Comparison of ENCODE assay signal across 8 mouse cellular contexts in the genomic region with DNA sequence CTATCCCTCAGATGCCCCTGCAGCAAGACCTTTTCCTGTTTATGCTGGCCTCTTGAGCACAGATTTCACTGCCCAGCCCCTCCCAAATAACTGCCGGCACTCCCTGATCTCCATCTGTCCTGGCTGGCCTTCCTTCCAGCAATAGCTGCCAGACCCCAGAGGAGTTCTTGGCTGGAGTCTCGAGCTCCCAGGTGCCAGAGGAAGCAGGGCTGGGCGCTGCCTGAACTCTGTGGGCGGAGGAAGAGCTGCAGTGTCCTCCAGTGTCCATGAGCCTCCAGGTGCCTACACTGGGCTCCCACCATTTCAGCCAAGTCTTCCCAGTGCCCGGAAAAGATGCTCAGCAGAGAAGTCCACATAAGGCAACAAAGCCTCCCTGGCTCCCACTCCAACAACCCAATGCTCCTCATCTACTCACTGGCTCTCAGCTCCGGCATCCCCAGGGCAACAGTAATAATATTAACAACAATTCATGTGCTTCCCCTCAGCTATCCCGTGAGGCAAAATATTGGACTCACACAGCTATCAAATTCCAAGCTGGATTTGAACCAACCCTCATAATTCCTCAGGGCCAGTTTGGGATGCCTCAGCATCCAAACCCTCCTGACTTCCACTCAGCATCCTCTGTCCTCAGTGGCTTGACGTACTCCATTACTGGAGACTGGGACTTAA. TPM values are rescaled to one million over a fixed set of nuclear protein-coding genes. Genes with fewer than 3 reads are reported as not detected.
DNase-seq lines count a peak whose midpoint lies in the region; ATAC-seq and TF ChIP-seq lines count a peak whose summit lies in the region.

No protein-coding gene starts in this region.

- H3K4me3 ChIP-seq in intestine, embryonic 15.5 days (replicated peaks): no peak overlapping the region
- no peak overlapping the region for H3K4me3 ChIP-seq in intestine, postnatal 0 days (ENCODE audit: low read depth, low read length)
- H3K4me3 ChIP-seq in cerebellum, adult 2 months (replicated peaks; ENCODE audit: insufficient read depth, low read depth, low read length): no peak overlapping the region
- no peak overlapping the region for H3K4me3 ChIP-seq in lung, adult 2 months (replicated peaks; ENCODE audit: extremely low read depth, low read depth, low read length)

- H3K27ac ChIP-seq in intestine, embryonic 15.5 days: no peak overlapping the region
- H3K27ac ChIP-seq in intestine, postnatal 0 days (ENCODE audit: low read depth, low read length): no peak overlapping the region
- H3K27ac ChIP-seq in cerebellum, adult 2 months (ENCODE audit: insufficient read depth, low read length): peak overlapping the region; percentile 100

- TF ChIP-seq POLR2A in cerebellum, adult 2 months (IDR thresholded peaks at IDR 0.05; ENCODE audit: borderline replicate concordance, insufficient read depth, low read length): peak; percentile 35; the same call in 1 of the 2 replicates
- TF ChIP-seq POLR2A in lung, adult 2 months (IDR thresholded peaks at IDR 0.05; ENCODE audit: borderline replicate concordance, extremely low read depth, low read depth, low read length): no peak

- H3K4me1 ChIP-seq in intestine, embryonic 15.5 days (replicated peaks): peaks cover 5% of the 10 kb centered on the region; the same call in 1 of the 2 replicates
- H3K4me1 ChIP-seq in intestine, postnatal 0 days (replicated peaks; ENCODE audit: control insufficient read depth, insufficient read depth, low read length): no peaks in the 10 kb centered on the region
- H3K4me1 ChIP-seq in cerebellum, adult 2 months (ENCODE audit: control insufficient read depth, insufficient read depth, low read length): peaks cover 53% of the 10 kb centered on the region
- H3K4me1 ChIP-seq in lung, adult 2 months (ENCODE audit: control insufficient read depth, insufficient read depth, low read length): peaks cover 25% of the 10 kb centered on the region

- ATAC-seq in intestine, embryonic 15.5 days: peak; percentile 55
- no peak for ATAC-seq in intestine, postnatal 0 days
- ATAC-seq in inflammation-experienced regulatory T-cells, adult 6 months: no peak

- peak; percentile 98 to 99 for DNase-seq in cerebellum, adult 2 months
- DNase-seq in heart, adult 9 months (ENCODE audit: low spot score in 2 of 2): peak; percentile 92 to 93
- peak; percentile 70 for DNase-seq in lung, adult 2 months
- DNase-seq in embryo, embryonic 10.5 days (ENCODE audit: low spot score): no peak
- no peak for DNase-seq in layer of hippocampus, postnatal 25 days (ENCODE audit: extremely low spot score in 1 of 2, low spot score in 1 of 2)

- no peaks in the 10 kb centered on the region for H3K9me3 ChIP-seq in intestine, embryonic 15.5 days
- no peaks in the 10 kb centered on the region for H3K9me3 ChIP-seq in intestine, postnatal 0 days (ENCODE audit: control insufficient read depth)

- no peaks in the 10 kb centered on the region for H3K36me3 ChIP-seq in intestine, embryonic 15.5 days
- H3K36me3 ChIP-seq in intestine, postnatal 0 days (ENCODE audit: control insufficient read depth, insufficient read depth): peaks cover 4% of the 10 kb centered on the region; the same call in 1 of the 2 replicates

- no peak for TF ChIP-seq CTCF in intestine, postnatal 0 days (IDR thresholded peaks at IDR 0.05; ENCODE audit: low read depth)
- TF ChIP-seq CTCF in cerebellum, adult 2 months (IDR thresholded peaks at IDR 0.05; ENCODE audit: borderline replicate concordance, insufficient read depth, low read depth, low read length): no peak
- peak; percentile 7; the same call in 1 of the 2 replicates for TF ChIP-seq CTCF in lung, adult 2 months (IDR thresholded peaks at IDR 0.05; ENCODE audit: insufficient read depth, low read length)

- WGBS in intestine, embryonic 15.5 days: 53% methylated on average over 8 of the region's 8 CpGs
- WGBS in intestine, postnatal 0 days: 39% methylated on average over 8 of the region's 8 CpGs
- WGBS in cerebellum, adult 2 months: 4% methylated on average over 8 of the region's 8 CpGs
- 23% methylated on average over 8 of the region's 8 CpGs for whole genome bisulfite sequencing in lung, adult 2 months

- H3K4me2 ChIP-seq in intestine, embryonic 15.5 days (replicated peaks): no peak overlapping the region
- H3K4me2 ChIP-seq in intestine, postnatal 0 days (replicated peaks; ENCODE audit: low read depth): no peak overlapping the region

- H3K9ac ChIP-seq in intestine, embryonic 15.5 days: no peak overlapping the region
- H3K9ac ChIP-seq in intestine, postnatal 0 days (ENCODE audit: low read depth, low read length): no peak overlapping the region

- H3K27me3 ChIP-seq in intestine, embryonic 15.5 days (replicated peaks): no peaks in the 10 kb centered on the region
- H3K27me3 ChIP-seq in intestine, postnatal 0 days (replicated peaks; ENCODE audit: control insufficient read depth, insufficient read depth, low read length): no peaks in the 10 kb centered on the region
- no peaks in the 10 kb centered on the region for H3K27me3 ChIP-seq in cerebellum, adult 2 months (ENCODE audit: control insufficient read depth, insufficient read depth, low read length)

RNA-seq across cellular contexts. Expression of gene Il20rb, which starts 15.5 kb away (rescaled TPM):
- 1.3 and 1.4 TPM in 2 replicates for polyA plus RNA-seq in intestine, embryonic 15.5 days (2015; fragmentation: Nextera tagmentation; extraction: Ambion mirVana)
- polyA plus RNA-seq in intestine, postnatal 0 days (2015; fragmentation: Nextera tagmentation; extraction: Ambion mirVana): 1.2 and 1.8 TPM in 2 replicates
- polyA plus RNA-seq in cerebellum, adult 2 months (2012; rRNA removed): 76.5 and 79.5 TPM in 2 replicates
- polyA plus RNA-seq in lung, adult 2 months (2012; rRNA removed): 2.7 and 5.9 TPM in 2 replicates
- 1 to 10 TPM; 1.3 to 2.6 (median 1.8) TPM for polyA plus RNA-seq in inflammation-experienced regulatory T-cells, adult 6 months (2017; shearing (Covaris generic))
- 1 to 10 TPM; 3.8 to 4.1 TPM for total RNA-seq in layer of hippocampus, postnatal 25 days (2021)

Comparison
In these comparisons a context has a peak if more than half of its experiments do, and no peak if none do; other contexts are left out.
1. DNase-seq: peak in cerebellum, adult 2 months (2 of 2), heart, adult 9 months (2 of 2) and lung, adult 2 months (single experiment); none in embryo, embryonic 10.5 days (single experiment) and layer of hippocampus, postnatal 25 days (0 of 2).
2. RNA of gene Il20rb, which starts 15.5 kb away (polyA plus RNA-seq): 76.5 to 79.5 TPM in cerebellum, adult 2 months; 2.7 to 5.9 TPM in lung, adult 2 months, 1.3 to 2.6 TPM in inflammation-experienced regulatory T-cells, adult 6 months, 1.3 to 1.4 TPM in intestine, embryonic 15.5 days and 1.2 to 1.8 TPM in intestine, postnatal 0 days; every median in the first group is over 10 times any median in the second.